Mouse (Mus musculus) yolk sac, embryonic 10.5 days (tissue): ENCODE results near the gene Lmtk3.
A peak's percentile ranks its signal among the peaks of the same experiment; 100 is the strongest.

Experiments used
- DNase-seq: peaks from one replicate; pipeline ENCODE4 v3.0.0-alpha.2; 2017; ENCODE audit warnings: low spot score

Gene Lmtk3

GRCm38 (mm10) chr7:45784524-45785372 is 1.2 kb downstream of the Lmtk3 start, which contains the start of gene Sult2b1:
TSS of gene Sult2b1 (minus strand) at chr7:45784669.
- peak; percentile 78 for DNase-seq

DNA sequence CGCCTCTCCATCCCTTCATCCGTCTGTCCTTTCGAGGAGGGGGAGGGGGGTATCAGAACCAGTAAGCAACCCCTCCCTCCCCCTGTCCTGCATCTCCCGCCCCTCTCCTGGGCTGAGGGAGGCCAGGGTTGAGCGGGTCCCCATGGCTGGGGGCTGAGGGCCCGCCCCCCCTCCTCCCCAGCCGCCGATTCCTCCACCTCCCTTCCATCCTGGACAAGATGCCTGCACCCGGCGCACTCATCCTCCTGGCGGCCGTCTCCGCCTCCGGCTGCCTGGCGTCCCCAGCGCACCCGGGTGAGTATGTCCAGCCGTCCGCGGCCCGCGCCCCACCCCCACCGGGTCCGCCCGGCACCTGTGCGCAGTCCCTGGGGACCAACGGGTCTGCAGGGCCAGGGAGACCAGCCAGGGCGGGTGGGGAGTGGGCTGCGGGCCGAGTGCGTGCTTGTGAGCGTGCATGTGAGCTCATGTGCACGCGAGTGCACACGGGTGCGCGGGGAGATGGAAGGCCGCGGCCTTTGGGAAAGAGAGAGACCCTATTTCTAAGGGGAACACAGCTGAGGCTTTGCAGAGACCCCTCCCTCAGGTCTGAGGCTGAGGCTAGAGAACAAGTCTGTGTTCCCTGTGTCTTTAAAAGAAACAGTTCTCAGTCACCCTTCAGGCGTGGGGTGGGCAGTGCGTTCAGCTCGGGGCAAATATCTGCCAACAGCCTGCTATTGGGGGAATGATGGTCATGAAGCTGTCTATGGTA is 2.0 kb downstream of the Lmtk3 start:
- DNase-seq = no peak

DNA sequence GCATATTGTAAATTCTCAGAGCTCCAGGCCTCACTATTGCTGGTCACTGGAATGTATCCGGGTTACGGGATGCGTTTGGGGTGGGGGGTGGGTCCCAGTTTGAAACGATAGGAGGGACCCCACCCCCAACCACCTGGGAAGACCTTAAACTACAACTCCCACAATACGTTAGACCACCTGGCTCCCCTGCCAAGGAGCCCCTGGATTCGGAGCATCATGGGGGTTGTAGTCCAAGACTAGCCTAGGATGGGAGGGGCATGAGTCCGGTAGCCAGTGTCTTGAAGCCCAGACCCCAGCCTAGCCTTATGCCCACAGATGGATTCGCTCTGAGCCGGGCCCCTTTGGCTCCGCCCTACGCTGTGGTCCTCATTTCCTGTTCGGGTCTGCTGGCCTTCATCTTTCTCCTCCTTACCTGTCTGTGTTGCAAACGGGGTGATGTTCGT is 2.6 kb downstream of the Lmtk3 start:
- DNase-seq = peak; percentile 79

- peak; percentile 69 for DNase-seq
These were observed 3.3 kb downstream of the Lmtk3 start for GRCm38 (mm10) chr7:45786661-45787413.

- DNase-seq = no peak
These were observed 4.1 kb downstream of the Lmtk3 start for GRCm38 (mm10) chr7:45787642-45788041.

GRCm38 (mm10) chr7:45790721-45791120 is 7.2 kb downstream of the Lmtk3 start:
- no peak for DNase-seq

GRCm38 (mm10) chr7:45791756-45792490 is 8.4 kb downstream of the Lmtk3 start:
- DNase-seq = no peak

DNA sequence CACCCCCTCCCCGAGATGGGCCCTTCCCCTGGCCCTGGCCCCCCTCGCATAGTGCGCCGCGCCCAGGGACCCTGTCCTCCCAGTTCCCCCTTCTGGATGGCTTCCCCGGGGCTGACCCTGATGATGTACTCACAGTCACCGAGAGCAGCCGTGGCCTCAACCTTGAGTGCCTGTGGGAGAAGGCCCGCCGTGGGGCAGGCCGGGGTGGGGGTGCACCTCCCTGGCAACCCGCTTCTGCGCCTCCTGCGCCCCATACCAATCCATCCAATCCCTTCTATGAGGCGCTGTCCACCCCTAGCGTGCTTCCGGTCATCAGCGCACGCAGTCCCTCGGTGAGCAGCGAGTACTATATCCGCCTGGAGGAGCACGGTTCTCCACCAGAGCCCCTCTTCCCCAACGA is 9.7 kb downstream of the Lmtk3 start:
- no peak for DNase-seq

GRCm38 (mm10) chr7:45793969-45794585 is 10.5 kb downstream of the Lmtk3 start:
- DNase-seq = no peak

- DNase-seq = no peak
These were observed 11.4 kb downstream of the Lmtk3 start for GRCm38 (mm10) chr7:45794971-45795370.

DNA sequence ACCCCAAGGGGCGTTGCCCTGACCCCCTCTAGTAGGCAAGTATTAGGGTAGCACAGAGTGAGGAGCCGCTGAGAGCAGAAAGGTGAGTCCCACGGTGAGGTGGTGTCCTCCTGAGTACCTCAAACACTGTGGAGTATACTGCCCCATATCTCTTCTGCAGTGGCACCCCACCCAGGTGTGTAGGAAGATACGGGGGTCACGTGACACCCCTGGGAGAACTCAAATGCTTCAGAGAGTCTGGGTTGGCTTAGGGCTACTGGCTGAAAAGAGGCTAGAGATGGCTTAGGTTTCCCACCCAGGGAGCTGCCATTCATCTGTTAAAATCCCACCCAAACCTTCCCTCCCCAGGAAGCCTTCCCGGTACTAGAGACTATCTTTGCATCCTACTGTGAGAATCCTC is 13.4 kb downstream of the Lmtk3 start:
- DNase-seq = no peak

GRCm38 (mm10) chr7:45797661-45798510 is 14.3 kb downstream of the Lmtk3 start:
- no peak for DNase-seq

- DNase-seq = peak; percentile 56
These were observed 14.9 kb downstream of the Lmtk3 start for GRCm38 (mm10) chr7:45798511-45798836.

- DNase-seq = no peak
These were observed 15.4 kb downstream of the Lmtk3 start for GRCm38 (mm10) chr7:45798931-45799330.

GRCm38 (mm10) chr7:45800001-45800400 is 16.5 kb downstream of the Lmtk3 start:
- no peak for DNase-seq

- DNase-seq = peak; percentile 48
These were observed 17.1 kb downstream of the Lmtk3 start for GRCm38 (mm10) chr7:45800546-45801204.

- peak; percentile 83 for DNase-seq
These were observed 17.8 kb downstream of the Lmtk3 start for GRCm38 (mm10) chr7:45801348-45801747.

DNA sequence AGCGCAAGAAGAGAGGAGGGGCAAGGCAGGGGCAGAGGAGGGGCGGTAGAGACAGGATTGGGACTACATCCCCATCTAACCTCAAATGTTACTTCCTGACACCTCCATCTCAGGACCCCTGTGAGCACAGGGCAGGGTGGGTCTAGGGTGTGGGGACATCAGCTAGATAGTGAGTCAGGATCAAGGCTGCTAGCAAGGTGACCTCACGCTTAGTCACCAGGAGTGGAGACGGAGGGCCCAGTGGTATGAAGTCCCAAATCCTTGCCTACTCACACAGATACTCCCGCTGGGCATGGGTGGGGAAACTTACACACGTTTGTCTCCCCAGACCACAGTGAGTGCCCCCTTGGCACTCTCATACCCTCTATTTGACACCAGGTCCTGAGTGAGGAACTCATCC is 19.0 kb downstream of the Lmtk3 start:
- no peak for DNase-seq

DNA sequence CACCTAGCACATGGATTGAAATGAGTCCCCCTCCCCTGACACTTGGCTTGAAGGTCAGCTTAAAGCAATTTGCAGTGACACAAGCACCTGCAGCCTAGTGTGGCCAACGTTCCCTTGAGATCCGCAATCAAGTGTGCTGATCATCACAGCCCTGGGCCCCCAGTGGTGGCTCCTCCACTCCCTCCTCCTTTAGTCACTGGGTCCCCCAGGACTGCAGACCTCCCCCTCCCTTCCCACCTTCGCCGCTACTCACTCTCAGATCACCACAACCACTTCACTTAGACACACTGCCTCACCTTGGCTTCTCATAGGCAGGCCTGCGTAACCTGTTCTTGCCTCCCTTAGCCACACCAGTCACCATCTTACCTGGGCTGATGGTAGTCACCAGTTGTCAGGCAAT is 22.4 kb downstream of the Lmtk3 start:
- no peak for DNase-seq

GRCm38 (mm10) chr7:45808471-45808870 is 24.9 kb downstream of the Lmtk3 start:
- no peak for DNase-seq
